Mouse (Mus musculus) testis, adult 2 months (tissue): ENCODE data around the gene Sept6. TPM values are rescaled to one million over a fixed set of nuclear protein-coding genes. Genes with fewer than 3 reads are reported as not detected.

Source experiments
- H3K27ac ChIP-seq: fragments of 200-500 bp; 2 replicates; pipeline ENCODE4 v1.5.1; 2012; ENCODE audit warnings: low read depth, low read length; ENCODE audit not compliant: control insufficient read depth, insufficient read depth
- H3K27me3 ChIP-seq: fragments of 200-500 bp; 2 replicates; pipeline ENCODE4 v1.6.1; 2012; ENCODE audit warnings: mild to moderate bottlenecking, low read length, moderate library complexity; ENCODE audit not compliant: control insufficient read depth, insufficient read depth
- H3K36me3 ChIP-seq: fragments of 200-500 bp; 2 replicates; pipeline ENCODE4 v1.6.1; 2012; ENCODE audit warnings: mild to moderate bottlenecking, low read length; ENCODE audit not compliant: control insufficient read depth, insufficient read depth
- H3K4me1 ChIP-seq: fragments of 200-500 bp; 2 replicates; pipeline ENCODE4 v1.6.1; 2012; ENCODE audit warnings: low read length; ENCODE audit not compliant: control insufficient read depth, insufficient read depth
- H3K4me3 ChIP-seq: fragments of 200-500 bp; 2 replicates; pipeline ENCODE4 v1.5.1; 2012; ENCODE audit warnings: low read depth, mild to moderate bottlenecking, low read length, moderate library complexity, mixed read lengths; ENCODE audit not compliant: control insufficient read depth
- CTCF ChIP-seq: fragments of 200-500 bp; IDR thresholded peaks from 2 replicates; pipeline ENCODE4 v1.5.1; 2012; ENCODE audit warnings: low read depth, mild to moderate bottlenecking, inconsistent platforms, low read length, moderate library complexity; ENCODE audit not compliant: control insufficient read depth, insufficient read depth, insufficient replicate concordance
- POLR2A ChIP-seq: fragments of 200-500 bp; IDR thresholded peaks from 2 replicates; pipeline ENCODE4 v1.6.1; 2012; ENCODE audit warnings: low read depth, mild to moderate bottlenecking, inconsistent platforms, low read length, moderate library complexity; ENCODE audit not compliant: control insufficient read depth
- polyA plus RNA-seq: library from polyadenylated mRNA; depleted of rRNA; stranded (reverse); fragments of >200 nt; gene quantifications from 2 replicates; pipeline ENCODE4 v1.2.3, GENCODE M21; 2012

The Sept6 gene
- polyA plus RNA-seq, 1 experiment, result 17.9 TPM

- Histone ChIP-seq H3K4me3 (no peak overlapping the region), H3K27ac (no peak overlapping the region), H3K36me3 (no peaks in the 10 kb centered on the region), H3K4me1 (no peaks in the 10 kb centered on the region), H3K27me3 (no peaks in the 10 kb centered on the region)
- no peak for TF ChIP-seq CTCF
- no peak for TF ChIP-seq POLR2A
Observed at GRCm38 (mm10) chrX:36971156-36971555, 20.4 kb downstream of the Sept6 start.

GRCm38 (mm10) chrX:36969501-36969900, 22.1 kb downstream of the Sept6 start:
- H3K36me3 ChIP-seq, result no peaks in the 10 kb centered on the region
- no peak for TF ChIP-seq POLR2A
- no peak for TF ChIP-seq CTCF
- no peaks in the 10 kb centered on the region for H3K27me3 ChIP-seq
- H3K4me1 ChIP-seq, result no peaks in the 10 kb centered on the region
- no peak overlapping the region for H3K27ac ChIP-seq
- no peak overlapping the region for H3K4me3 ChIP-seq

- Histone ChIP-seq H3K36me3 (no peaks in the 10 kb centered on the region), H3K27me3 (no peaks in the 10 kb centered on the region), H3K4me1 (no peaks in the 10 kb centered on the region), H3K27ac (no peak overlapping the region), H3K4me3 (no peak overlapping the region)
- TF ChIP-seq CTCF, result no peak
- no peak for TF ChIP-seq POLR2A
Observed at GRCm38 (mm10) chrX:36956674-36957073, 34.9 kb downstream of the Sept6 start.

- TF ChIP-seq POLR2A (no peak), CTCF (no peak)
- no peak overlapping the region for H3K4me3 ChIP-seq
- H3K4me1 ChIP-seq, result no peaks in the 10 kb centered on the region
- no peaks in the 10 kb centered on the region for H3K36me3 ChIP-seq
- no peak overlapping the region for H3K27ac ChIP-seq
- H3K27me3 ChIP-seq, result no peaks in the 10 kb centered on the region
Observed at GRCm38 (mm10) chrX:36941106-36941505, 50.5 kb downstream of the Sept6 start.

- no peak for TF ChIP-seq CTCF
- no peak for TF ChIP-seq POLR2A
Observed at GRCm38 (mm10) chrX:36939806-36940413, 51.7 kb downstream of the Sept6 start.

GRCm38 (mm10) chrX:36935326-36935966, 56.1 kb downstream of the Sept6 start:
- H3K27me3 ChIP-seq, result no peaks in the 10 kb centered on the region
- H3K4me1 ChIP-seq, result no peaks in the 10 kb centered on the region
- H3K27ac ChIP-seq, result no peak overlapping the region
- TF ChIP-seq POLR2A, result no peak
- TF ChIP-seq CTCF, result no peak
- no peaks in the 10 kb centered on the region for H3K36me3 ChIP-seq
- H3K4me3 ChIP-seq, result no peak overlapping the region

More at GRCm38 (mm10) chrX:36939806-36940413, 51.7 kb downstream of the Sept6 start:
- no peak overlapping the region for H3K27ac ChIP-seq
- H3K4me3 ChIP-seq, result no peak overlapping the region
- no peaks in the 10 kb centered on the region for H3K4me1 ChIP-seq
- H3K36me3 ChIP-seq, result no peaks in the 10 kb centered on the region
- H3K27me3 ChIP-seq, result no peaks in the 10 kb centered on the region

- no peak overlapping the region for H3K4me3 ChIP-seq
- H3K36me3 ChIP-seq, result no peaks in the 10 kb centered on the region
- no peak overlapping the region for H3K27ac ChIP-seq
- H3K4me1 ChIP-seq, result no peaks in the 10 kb centered on the region
- TF ChIP-seq POLR2A (no peak), CTCF (no peak)
- H3K27me3 ChIP-seq, result no peaks in the 10 kb centered on the region
Observed at GRCm38 (mm10) chrX:36930574-36930973, 61.0 kb downstream of the Sept6 start.
